Mouse (Mus musculus): Measurements from ENCODE around the gene F2r.

DNA sequence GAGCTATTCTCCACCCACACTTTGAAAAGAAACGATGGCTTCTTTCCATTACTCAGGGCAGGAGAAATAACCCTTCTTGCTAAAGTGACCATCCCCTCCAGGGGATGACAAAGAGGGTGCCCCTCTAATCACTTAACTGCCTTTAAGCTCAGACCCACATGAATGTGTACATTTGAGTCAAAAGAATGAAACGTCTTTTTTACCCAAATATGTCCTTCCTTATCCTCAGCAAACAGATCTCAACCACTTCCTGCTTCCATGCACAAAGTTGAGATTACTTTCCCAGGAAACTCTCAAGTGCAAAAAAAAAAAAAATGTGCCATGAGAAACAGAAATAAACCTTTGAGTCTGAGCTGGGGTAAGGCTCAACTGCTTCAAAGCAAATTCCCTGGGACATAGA lies 16.2 kb upstream of the F2r start:
- TF ChIP-seq CTCF (IDR thresholded peaks at IDR 0.05; ENCODE audit: low read depth) (no peak), EP300 (optimal IDR thresholded peaks at IDR 0.05) (no peak)
